Mouse (Mus musculus) telencephalon, adult 2 months (tissue): Measurements from ENCODE around the gene Cope.

Source experiments
- DNase-seq: peaks from one replicate; pipeline ENCODE4 v3.0.0-alpha.2; 2011; ENCODE audit warnings: low read depth, low spot score

Cope gene

DNA sequence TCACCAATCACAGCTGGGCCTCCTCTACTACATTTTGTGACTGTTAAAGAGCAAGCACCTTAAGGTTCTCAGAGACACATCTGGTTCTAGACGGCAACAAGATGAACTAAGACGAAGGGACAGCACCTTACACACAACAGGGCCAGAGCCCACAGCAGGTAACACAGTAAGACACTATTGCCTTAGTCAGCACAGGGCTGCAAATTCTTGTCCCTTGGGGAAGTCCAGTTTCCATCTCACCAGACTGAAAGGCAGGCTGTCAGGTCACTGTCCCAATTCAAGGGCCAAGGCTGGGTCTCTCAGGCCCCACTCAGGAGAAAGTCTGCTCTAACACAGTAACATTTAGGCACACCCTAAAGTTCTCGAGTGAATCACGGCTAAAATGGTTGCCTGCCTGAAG, 45.1 kb downstream of the Cope start:
- no peak for DNase-seq

GRCm38 (mm10) chr8:70347860-70348420, 45.6 kb downstream of the Cope start:
- DNase-seq = no peak

DNA sequence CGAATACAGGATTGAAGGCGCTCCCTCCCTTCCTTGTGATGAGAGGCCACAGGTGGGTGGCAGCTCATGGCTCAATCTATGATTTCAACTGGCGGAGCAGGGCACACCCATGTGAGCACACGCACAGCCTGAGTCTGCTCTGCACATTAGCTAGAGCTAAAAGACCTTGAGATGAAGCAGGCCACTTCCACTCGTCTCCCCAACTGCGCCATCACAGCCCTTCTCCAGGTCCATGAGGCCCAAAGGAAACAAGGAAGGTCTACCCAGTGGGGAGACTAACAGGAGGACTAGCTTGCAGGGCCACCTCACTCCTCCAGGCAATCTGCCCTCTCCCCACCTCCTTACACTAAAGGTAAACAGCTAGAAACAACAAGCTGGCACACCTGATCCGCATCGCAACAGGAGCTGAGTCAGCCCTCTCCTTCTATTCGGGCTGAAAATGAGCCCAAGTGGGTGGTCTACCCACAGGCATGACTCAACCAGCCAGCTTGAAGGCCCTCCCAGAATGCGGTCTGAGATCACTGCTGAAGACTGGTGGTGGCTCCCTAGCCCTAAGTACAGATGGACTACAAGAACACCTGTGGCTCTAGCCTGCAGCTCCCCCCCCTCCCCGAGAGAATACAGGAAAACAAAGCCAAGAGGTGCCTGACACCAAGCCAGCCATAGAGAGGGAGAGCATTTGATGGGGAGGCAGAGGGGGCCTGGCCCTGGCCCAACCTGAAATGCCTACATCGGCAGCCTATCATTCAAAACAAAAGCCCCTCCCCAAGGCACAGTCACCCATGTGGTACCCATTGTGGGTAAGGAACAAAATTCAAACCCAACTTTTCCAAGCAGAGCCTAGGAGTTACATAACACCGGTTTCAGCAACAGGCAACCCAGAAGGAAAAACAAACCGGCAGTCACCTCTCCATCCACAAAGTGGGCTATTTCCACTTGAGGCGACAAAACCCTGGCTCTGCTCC, 49.0 kb downstream of the Cope start:
- DNase-seq = no peak

- no peak for DNase-seq
These were observed 49.7 kb downstream of the Cope start for GRCm38 (mm10) chr8:70352000-70352384.

DNA sequence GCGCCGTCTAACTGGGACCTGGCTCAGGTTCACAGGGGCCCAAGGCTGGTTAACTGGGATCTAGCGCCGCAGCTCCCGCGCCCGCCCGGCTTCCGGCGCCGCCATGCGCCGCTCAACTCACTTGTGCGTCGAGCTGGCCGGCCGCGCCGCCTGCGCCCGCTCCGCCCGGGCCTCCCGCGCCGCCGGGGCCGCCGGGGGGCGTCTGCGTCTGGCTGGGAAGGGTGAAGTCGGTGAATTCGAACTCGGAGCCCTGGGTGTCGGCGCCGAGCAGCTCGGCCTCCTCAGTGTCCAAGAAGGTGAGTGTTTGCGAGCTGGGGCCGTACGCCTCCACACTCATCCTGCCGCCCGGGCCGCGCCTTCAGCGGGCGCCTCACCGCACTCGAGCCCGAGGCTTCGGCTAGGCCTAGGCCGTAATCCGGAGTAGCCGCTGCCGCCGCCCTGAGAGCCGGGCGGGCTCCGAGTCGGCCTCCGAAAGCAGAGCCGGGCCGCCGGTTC, 50.4 kb downstream of the Cope start:
- no peak for DNase-seq

DNA sequence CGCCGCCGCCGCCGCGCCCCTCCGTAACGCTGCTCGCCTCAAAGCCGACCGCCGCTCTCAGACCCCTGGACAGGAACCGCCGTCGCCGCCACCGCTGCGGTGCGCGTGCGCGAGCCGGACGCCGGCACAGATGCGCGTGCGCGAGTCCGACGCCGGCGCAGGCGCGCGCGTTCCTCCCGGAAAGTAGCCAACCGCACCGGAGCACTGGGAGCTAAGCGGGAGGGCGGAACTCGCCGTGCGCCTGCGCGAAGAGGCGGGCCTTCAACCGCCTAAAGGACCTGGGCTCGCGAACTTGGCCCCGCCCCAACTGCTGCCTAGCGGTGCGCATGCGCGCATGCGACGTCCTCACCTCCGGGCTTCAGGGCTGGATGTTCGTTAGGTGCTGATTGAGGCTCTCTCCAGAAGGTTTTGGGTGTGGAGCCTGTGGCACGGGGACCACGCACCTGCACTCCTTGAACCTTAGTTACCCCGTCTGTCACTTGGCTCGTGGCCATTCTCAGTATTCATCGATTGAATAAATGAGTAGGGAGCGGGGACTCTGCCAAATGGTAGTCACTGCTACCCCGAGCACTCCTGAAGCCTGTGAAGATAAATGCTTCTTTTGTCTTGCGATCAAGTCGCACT, 51.0 kb downstream of the Cope start, which contains the start of gene Upf1:
Upf1 (minus strand) TSS at position 85 of the 624 bp plus-strand sequence.
- DNase-seq = peak; percentile 96

DNA sequence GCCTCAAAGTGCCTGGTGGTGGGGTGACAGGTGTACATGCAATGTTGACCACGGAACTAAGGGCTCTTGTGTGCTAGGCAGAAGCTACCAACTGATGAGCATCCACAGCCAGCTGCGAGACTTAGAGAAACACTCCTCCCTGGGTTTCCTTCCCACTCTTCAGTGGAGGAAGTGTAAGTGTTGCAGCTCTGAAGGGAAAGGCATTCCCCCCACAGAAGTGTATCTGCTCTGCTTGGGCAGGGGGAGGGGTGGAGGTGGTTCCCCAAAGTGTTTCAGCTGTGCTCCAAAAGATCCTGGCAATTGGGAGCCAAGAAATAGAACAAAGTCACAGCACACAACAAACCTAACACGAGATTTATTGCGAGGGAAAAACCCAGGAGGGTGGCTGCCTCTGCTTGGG, 51.7 kb downstream of the Cope start:
- peak; percentile 84 for DNase-seq

GRCm38 (mm10) chr8:70356111-70356510, 53.8 kb downstream of the Cope start:
- no peak for DNase-seq

- DNase-seq = no peak
These were observed 57.1 kb downstream of the Cope start for GRCm38 (mm10) chr8:70359411-70359810.

GRCm38 (mm10) chr8:70360769-70361168, 58.5 kb downstream of the Cope start:
- DNase-seq = no peak

GRCm38 (mm10) chr8:70361484-70362032, 59.2 kb downstream of the Cope start:
- no peak for DNase-seq
